Mouse (Mus musculus) liver, embryonic 16.5 days (tissue): ENCODE measurements at regions not wholly inside any gene's neighbourhood (a gene's known extent, or its start where the extent isn't known, plus 50 kb on each side); places are given as distances from the start of the nearest gene placed in this dataset.
"Not testable (repeated sequence)": the region's sequence is repeated elsewhere in the genome, so short reads cannot be mapped to it uniquely, and the experiment has no call there.

ENCODE experiments used
- ATAC-seq: fragments of 200-750 bp; cut with Nextera tagmentation; 2 replicates; pipeline ENCODE4 v1.8.0; 2017; ENCODE audit warnings: low read depth, mild to moderate bottlenecking, moderate number of reproducible peaks, moderate library complexity
- H3K27ac ChIP-seq: fragments of 300-500 bp; sonication (generic); 2 replicates; pipeline ENCODE4 v1.5.1; 2014; ENCODE audit warnings: mild to moderate bottlenecking, low read length
- H3K27me3 ChIP-seq: fragments of 300-500 bp; sonication (generic); 2 replicates; pipeline ENCODE4 v1.6.1; 2014; ENCODE audit warnings: low read depth, low read length, mixed read lengths; ENCODE audit not compliant: control insufficient read depth, insufficient read depth
- H3K36me3 ChIP-seq: fragments of 300-500 bp; sonication (generic); 2 replicates; pipeline ENCODE4 v1.6.1; 2014; ENCODE audit warnings: mild to moderate bottlenecking; ENCODE audit not compliant: control insufficient read depth, insufficient read depth
- H3K4me1 ChIP-seq: fragments of 300-500 bp; sonication (generic); 2 replicates; pipeline ENCODE4 v1.6.1; 2014; ENCODE audit warnings: low read depth, low read length, mixed read lengths; ENCODE audit not compliant: control insufficient read depth
- H3K4me2 ChIP-seq: fragments of 300-500 bp; sonication (generic); 2 replicates; pipeline ENCODE4 v1.6.1; 2014; ENCODE audit warnings: low read depth, low read length, mixed read lengths
- H3K4me3 ChIP-seq: fragments of 300-500 bp; sonication (generic); 2 replicates; pipeline ENCODE4 v1.5.1; 2014; ENCODE audit warnings: low read depth, mild to moderate bottlenecking, low read length
- H3K9ac ChIP-seq: fragments of 300-500 bp; sonication (generic); 2 replicates; pipeline ENCODE4 v1.6.1; 2014; ENCODE audit warnings: low read depth, low read length
- H3K9me3 ChIP-seq: fragments of 300-500 bp; sonication (generic); replicated peaks from 2 replicates; pipeline ENCODE4 v1.6.1; 2016; ENCODE audit warnings: low read length; ENCODE audit not compliant: control insufficient read depth
- WGBS: fragments of 180-500 bp; shearing (Covaris S2); extraction: QIAGEN DNeasy Blood & Tissue Kit; methylation state at CpG from one replicate; pipeline ENCODE4 v1.1.7; 2014; ENCODE audit not compliant: insufficient replicate concordance; 5-methylcytosine and 5-hydroxymethylcytosine counted together

DNA sequence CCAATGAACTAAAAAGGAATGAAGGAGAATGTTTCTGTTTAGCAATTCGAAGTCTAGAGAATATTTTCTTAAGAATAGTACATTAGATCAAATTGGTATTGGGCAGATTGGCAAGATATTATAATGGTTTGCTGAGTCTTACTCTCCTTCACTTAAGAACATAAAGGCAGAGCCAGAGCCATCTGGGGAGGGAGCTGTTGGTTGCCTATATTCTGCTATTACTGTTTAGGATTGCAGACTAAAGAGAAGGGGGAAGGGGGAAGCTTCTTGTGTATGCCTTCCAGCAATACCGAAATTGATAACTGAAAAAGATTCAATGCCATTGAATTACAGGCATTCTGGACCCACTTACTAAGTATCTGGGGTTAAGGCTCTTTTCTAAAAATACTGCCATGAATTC lies 171.1 kb upstream of the Edil3 start:
- Histone ChIP-seq H3K4me3 (no peak overlapping the region), H3K9ac (no peak overlapping the region), H3K27me3 (no peaks in the 10 kb centered on the region), H3K4me1 (no peaks in the 10 kb centered on the region), H3K36me3 (no peaks in the 10 kb centered on the region), H3K9me3 (no peaks in the 10 kb centered on the region), H3K4me2 (no peak overlapping the region), H3K27ac (no peak overlapping the region)
- ATAC-seq: no peak
- 50% methylated on average over 2 of the region's 2 CpGs for WGBS

DNA sequence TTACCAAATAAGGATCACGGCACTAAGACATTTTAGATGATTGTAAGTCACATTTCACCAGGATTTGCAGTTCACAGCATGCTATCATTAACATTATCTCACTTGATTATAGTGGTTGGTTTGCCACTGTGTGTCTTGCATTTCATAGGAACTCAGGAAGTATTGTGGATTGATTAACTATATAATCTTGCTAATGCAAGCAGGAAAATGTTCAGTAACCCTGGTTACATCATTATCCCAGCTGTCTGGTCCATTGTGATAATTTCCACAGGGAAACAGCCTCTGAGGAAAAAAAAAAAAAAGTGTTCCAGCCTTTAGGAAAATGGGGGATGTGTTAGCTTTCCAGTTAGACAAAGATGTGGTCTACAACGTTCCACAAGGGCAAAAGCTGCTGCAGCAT lies 170.2 kb upstream of the Edil3 start:
- Histone ChIP-seq H3K9ac (no peak overlapping the region), H3K4me3 (no peak overlapping the region), H3K27ac (no peak overlapping the region), H3K27me3 (no peaks in the 10 kb centered on the region), H3K36me3 (no peaks in the 10 kb centered on the region), H3K4me1 (no peaks in the 10 kb centered on the region), H3K9me3 (no peaks in the 10 kb centered on the region), H3K4me2 (no peak overlapping the region)
- WGBS: 31% methylated on average over 2 of the region's 2 CpGs
- ATAC-seq: no peak

DNA sequence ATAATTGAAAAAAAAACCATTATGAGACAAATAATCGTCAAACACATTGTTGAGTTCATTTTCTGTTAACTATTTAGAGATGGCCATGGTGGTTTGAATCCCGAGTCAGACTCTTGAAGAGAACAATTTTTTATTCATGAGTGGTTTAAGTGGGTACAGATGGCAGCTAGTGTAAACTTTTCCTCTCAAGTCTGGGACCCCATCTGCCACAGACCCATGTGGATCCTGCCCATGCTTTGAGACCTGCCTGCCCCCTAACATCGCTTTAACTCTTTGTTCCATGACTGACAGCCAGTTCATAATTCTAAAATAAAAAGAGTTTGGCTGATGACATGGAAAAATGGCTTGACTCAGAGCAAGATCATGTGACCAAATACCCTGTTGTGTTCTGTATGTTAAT lies 166.2 kb upstream of the Edil3 start:
- Histone ChIP-seq H3K4me3 (no peak overlapping the region), H3K9ac (no peak overlapping the region), H3K4me2 (no peak overlapping the region), H3K36me3 (no peaks in the 10 kb centered on the region), H3K9me3 (no peaks in the 10 kb centered on the region), H3K27ac (no peak overlapping the region), H3K27me3 (no peaks in the 10 kb centered on the region), H3K4me1 (no peaks in the 10 kb centered on the region)
- WGBS: 51% methylated on average over 3 of the region's 3 CpGs
- ATAC-seq: no peak

DNA sequence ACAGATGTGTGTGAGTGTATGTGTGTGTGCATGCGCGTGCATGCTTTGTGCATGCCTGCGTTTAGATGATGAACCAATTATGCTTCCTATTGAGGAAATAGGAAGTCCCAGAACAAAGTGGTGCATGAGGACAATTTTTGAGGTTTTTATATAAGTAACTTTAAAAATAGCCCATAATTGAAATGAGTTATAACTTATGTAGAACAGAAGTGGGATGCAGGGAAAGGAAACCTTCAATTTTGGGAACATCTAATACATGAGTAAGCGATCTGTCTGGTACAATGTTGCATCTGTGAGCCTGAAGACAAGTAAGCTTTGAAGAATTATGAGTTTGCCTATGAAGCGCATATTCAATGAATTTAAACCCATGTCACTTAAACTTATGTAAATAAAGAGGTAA lies 145.4 kb upstream of the Edil3 start:
- H3K9me3 ChIP-seq: no peaks in the 10 kb centered on the region
- no peak for ATAC-seq
- H3K9ac ChIP-seq: no peak overlapping the region
- H3K4me2 ChIP-seq: no peak overlapping the region
- no peak overlapping the region for H3K4me3 ChIP-seq
- H3K27me3 ChIP-seq: no peaks in the 10 kb centered on the region
- 67% methylated on average over 5 of the region's 5 CpGs for WGBS
- H3K4me1 ChIP-seq: no peaks in the 10 kb centered on the region
- no peaks in the 10 kb centered on the region for H3K36me3 ChIP-seq
- no peak overlapping the region for H3K27ac ChIP-seq

DNA sequence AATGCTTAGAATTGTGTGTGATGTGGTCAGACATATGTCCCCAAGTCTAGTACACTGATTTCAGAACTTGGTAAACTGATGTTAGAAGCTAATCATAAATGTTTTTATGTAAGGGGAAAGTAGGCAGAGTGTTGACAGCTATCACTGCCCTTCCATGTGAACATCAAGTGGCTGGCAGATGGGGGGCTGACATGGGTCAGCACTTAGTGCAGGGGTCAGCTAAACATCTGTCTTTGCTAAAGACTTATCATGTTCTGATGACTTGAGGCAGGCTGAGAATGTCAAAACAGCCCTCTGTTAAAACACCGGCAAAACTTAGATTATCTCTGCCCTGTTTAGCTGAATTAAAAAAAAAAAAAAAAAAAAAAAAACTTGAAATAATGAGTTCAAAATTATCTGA lies 116.7 kb upstream of the Edil3 start:
- H3K9me3 ChIP-seq: no peaks in the 10 kb centered on the region
- no peak for ATAC-seq
- no peaks in the 10 kb centered on the region for H3K27me3 ChIP-seq
- 76% methylated on average over 1 of the region's 1 CpGs for WGBS
- H3K9ac ChIP-seq: no peak overlapping the region
- H3K36me3 ChIP-seq: no peaks in the 10 kb centered on the region
- no peak overlapping the region for H3K27ac ChIP-seq
- no peak overlapping the region for H3K4me2 ChIP-seq
- no peaks in the 10 kb centered on the region for H3K4me1 ChIP-seq
- H3K4me3 ChIP-seq: no peak overlapping the region

DNA sequence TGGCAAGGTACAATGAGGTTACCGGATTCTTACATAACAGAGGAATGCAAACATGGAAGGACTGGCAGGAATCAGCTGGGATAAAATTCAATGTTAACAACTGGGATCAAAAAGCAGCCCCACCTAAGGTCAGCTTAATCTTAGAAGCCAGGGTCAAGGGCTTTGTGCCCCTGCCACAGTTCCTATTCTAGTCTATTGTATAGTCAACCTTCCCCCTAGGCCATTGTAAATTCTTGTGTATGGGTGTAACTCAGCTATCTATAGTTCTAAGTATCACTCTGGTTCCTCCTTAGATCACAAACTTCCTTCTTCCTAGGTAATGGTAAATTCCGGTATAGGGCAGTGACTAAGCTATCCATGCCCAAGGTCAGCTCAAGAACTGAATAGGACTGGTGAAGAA lies 91.6 kb upstream of the Edil3 start:
- H3K4me2 ChIP-seq, ATAC-seq, H3K36me3 ChIP-seq, H3K9ac ChIP-seq, H3K27ac ChIP-seq, H3K4me1 ChIP-seq, H3K9me3 ChIP-seq, H3K27me3 ChIP-seq, H3K4me3 ChIP-seq: not testable (repeated sequence)
- 70% methylated on average over 2 of the region's 2 CpGs for WGBS

DNA sequence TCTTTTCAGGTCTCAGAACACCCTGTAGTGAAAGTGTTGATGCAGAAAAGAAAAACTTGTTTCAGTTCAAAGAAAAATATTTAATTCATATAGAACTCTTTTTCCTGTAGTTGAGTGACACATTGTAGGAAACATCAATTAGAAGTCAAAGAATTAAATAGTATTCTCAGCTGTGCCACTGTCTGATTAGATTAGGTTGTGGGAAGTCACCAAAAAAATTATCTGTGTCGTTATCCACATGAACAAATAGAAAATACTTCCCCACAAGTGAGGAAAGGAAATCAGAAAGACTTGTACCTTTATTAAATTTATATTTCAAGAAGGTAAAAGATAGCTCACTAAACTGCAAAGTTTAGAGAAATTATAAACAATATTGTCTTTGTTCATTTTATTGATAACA lies 71.4 kb upstream of the Edil3 start:
- no peaks in the 10 kb centered on the region for H3K27me3 ChIP-seq
- H3K9ac ChIP-seq: no peak overlapping the region
- 37% methylated on average over 1 of the region's 1 CpGs for WGBS
- H3K27ac ChIP-seq: no peak overlapping the region
- no peak for ATAC-seq
- H3K4me2 ChIP-seq: no peak overlapping the region
- H3K36me3 ChIP-seq: no peaks in the 10 kb centered on the region
- no peaks in the 10 kb centered on the region for H3K9me3 ChIP-seq
- no peaks in the 10 kb centered on the region for H3K4me1 ChIP-seq
- H3K4me3 ChIP-seq: no peak overlapping the region
